Mouse (Mus musculus) Patski (cell line): ENCODE measurements at regions not wholly inside any gene's neighbourhood (a gene's known extent, or its start where the extent isn't known, plus 50 kb on each side); places are given as distances from the start of the nearest gene placed in this dataset.
"Not testable (repeated sequence)": the region's sequence is repeated elsewhere in the genome, so short reads cannot be mapped to it uniquely, and the experiment has no call there.

Source experiments
- ATAC-seq: fragments of 100-300 bp; one replicate; pipeline ENCODE4 v1.8.0; 2021
- CTCF ChIA-PET: fragments of 350-600 bp; sonication (Branson Sonifier 250); formaldehyde crosslinking; loops from one replicate; lab custom pipeline; 2022; ENCODE audit warnings: inconsistent platforms; lab: Charles Lee
- POLR2A ChIA-PET: fragments of 350-600 bp; sonication (Branson Sonifier 250); formaldehyde crosslinking; loops from one replicate; lab custom pipeline; 2022; ENCODE audit warnings: antibody characterized with exemption, inconsistent platforms; lab: Charles Lee
- DNase-seq: peaks from one replicate; pipeline ENCODE4 v3.0.0-alpha.2; 2011; ENCODE audit warnings: low read depth, low spot score
- H3K27me3 ChIP-seq: fragments of 371-371 bp; one replicate; pipeline ENCODE4 v1.5.1; 2021
- CTCF ChIP-seq: fragments of 100-300 bp; IDR thresholded peaks from one replicate; pipeline ENCODE4 v1.5.1; 2021
- in situ Hi-C: fragments of 300-500 bp; cut with MboI; formaldehyde crosslinking; loops from 3 replicates; pipeline ENCODE4 v1.11.1; 2018; ENCODE audit warnings: low pct_unique_long_range_greater_than_20kb, mixed read lengths

- H3K27me3 ChIP-seq = peaks cover 3% of the 10 kb centered on the region
- DNase-seq = no peak
- no peak for TF ChIP-seq CTCF
- in situ Hi-C loops = no loop called here
- ChIA-PET CTCF (interaction anchor here (1.3 kb wide), 1 partner anchor 149 kb away, joined by 3 read pairs; no protein-coding TSS in a partner anchor), POLR2A (no interaction called here)
- no peak for ATAC-seq
Measured at GRCm38 (mm10) chr4:81539551-81539950, 96.9 kb upstream of the Mpdz start.

GRCm38 (mm10) chr4:81536795-81537194 is 94.2 kb upstream of the Mpdz start:
- ATAC-seq = no peak
- DNase-seq = no peak
- POLR2A ChIA-PET = no interaction called here
- CTCF ChIA-PET = interaction anchor here (1.8 kb wide), 1 partner anchor 19 kb away, joined by 5 read pairs; no protein-coding TSS in a partner anchor
- peaks cover 3% of the 10 kb centered on the region for H3K27me3 ChIP-seq
- in situ Hi-C loops = no loop called here
- no peak for TF ChIP-seq CTCF

GRCm38 (mm10) chr4:81530546-81530945 is 87.9 kb upstream of the Mpdz start:
- ATAC-seq (no peak), DNase-seq (no peak)
- ChIA-PET CTCF (interaction anchor here (1.4 kb wide), 1 partner anchor 9 kb away, joined by 3 read pairs; no protein-coding TSS in a partner anchor), POLR2A (no interaction called here)
- in situ Hi-C loops = no loop called here
- no peak for TF ChIP-seq CTCF
- H3K27me3 ChIP-seq = no peaks in the 10 kb centered on the region

- CTCF ChIA-PET, POLR2A ChIA-PET, DNase-seq, H3K27me3 ChIP-seq, in situ Hi-C loops, ATAC-seq: not testable (repeated sequence)
Measured at GRCm38 (mm10) chr4:81519151-81519550, 76.5 kb upstream of the Mpdz start.

GRCm38 (mm10) chr4:81514547-81514946 is 71.9 kb upstream of the Mpdz start:
- DNase-seq (no peak), ATAC-seq (no peak)
- no peak for TF ChIP-seq CTCF
- in situ Hi-C loops = no loop called here
- no peaks in the 10 kb centered on the region for H3K27me3 ChIP-seq
- ChIA-PET CTCF (no interaction called here), POLR2A (no interaction called here)

GRCm38 (mm10) chr4:81512396-81512795 is 69.8 kb upstream of the Mpdz start:
- CTCF ChIA-PET = no interaction called here
- in situ Hi-C loops = no loop called here
- H3K27me3 ChIP-seq = no peaks in the 10 kb centered on the region
- POLR2A ChIA-PET = no interaction called here
- TF ChIP-seq CTCF = no peak
- DNase-seq = no peak
- no peak for ATAC-seq

GRCm38 (mm10) chr4:81508776-81509175 is 66.2 kb upstream of the Mpdz start:
- H3K27me3 ChIP-seq = no peaks in the 10 kb centered on the region
- in situ Hi-C loops = no loop called here
- DNase-seq = no peak
- ATAC-seq = no peak
- ChIA-PET POLR2A (no interaction called here), CTCF (no interaction called here)
- TF ChIP-seq CTCF = no peak

- ATAC-seq (no peak), DNase-seq (no peak)
- ChIA-PET POLR2A (no interaction called here), CTCF (no interaction called here)
- in situ Hi-C loops = no loop called here
- H3K27me3 ChIP-seq = no peaks in the 10 kb centered on the region
- TF ChIP-seq CTCF = no peak
Measured at GRCm38 (mm10) chr4:81506841-81507240, 64.2 kb upstream of the Mpdz start.

- no peak for ATAC-seq
- in situ Hi-C loops = no loop called here
- DNase-seq = no peak
- CTCF ChIA-PET = no interaction called here
- TF ChIP-seq CTCF = no peak
- H3K27me3 ChIP-seq = no peaks in the 10 kb centered on the region
- POLR2A ChIA-PET = no interaction called here
Measured at GRCm38 (mm10) chr4:81506306-81506705, 63.7 kb upstream of the Mpdz start.

- ChIA-PET CTCF (no interaction called here), POLR2A (no interaction called here)
- DNase-seq = no peak
- in situ Hi-C loops = no loop called here
- no peak for ATAC-seq
- no peak for TF ChIP-seq CTCF
- no peaks in the 10 kb centered on the region for H3K27me3 ChIP-seq
Measured at GRCm38 (mm10) chr4:81505096-81505495, 62.5 kb upstream of the Mpdz start.

GRCm38 (mm10) chr4:81503941-81504340 is 61.3 kb upstream of the Mpdz start:
- H3K27me3 ChIP-seq = no peaks in the 10 kb centered on the region
- DNase-seq = no peak
- ChIA-PET POLR2A (interaction anchor here (0.7 kb wide), 1 partner anchor 11 kb away, joined by 3 read pairs; no protein-coding TSS in a partner anchor), CTCF (no interaction called here)
- TF ChIP-seq CTCF = no peak
- ATAC-seq = no peak
- in situ Hi-C loops = no loop called here

- no peaks in the 10 kb centered on the region for H3K27me3 ChIP-seq
- DNase-seq (no peak), ATAC-seq (no peak)
- POLR2A ChIA-PET = no interaction called here
- TF ChIP-seq CTCF = no peak
- CTCF ChIA-PET = no interaction called here
- in situ Hi-C loops = no loop called here
Measured at GRCm38 (mm10) chr4:81501802-81502201, 59.2 kb upstream of the Mpdz start.
